In the genomic region with DNA sequence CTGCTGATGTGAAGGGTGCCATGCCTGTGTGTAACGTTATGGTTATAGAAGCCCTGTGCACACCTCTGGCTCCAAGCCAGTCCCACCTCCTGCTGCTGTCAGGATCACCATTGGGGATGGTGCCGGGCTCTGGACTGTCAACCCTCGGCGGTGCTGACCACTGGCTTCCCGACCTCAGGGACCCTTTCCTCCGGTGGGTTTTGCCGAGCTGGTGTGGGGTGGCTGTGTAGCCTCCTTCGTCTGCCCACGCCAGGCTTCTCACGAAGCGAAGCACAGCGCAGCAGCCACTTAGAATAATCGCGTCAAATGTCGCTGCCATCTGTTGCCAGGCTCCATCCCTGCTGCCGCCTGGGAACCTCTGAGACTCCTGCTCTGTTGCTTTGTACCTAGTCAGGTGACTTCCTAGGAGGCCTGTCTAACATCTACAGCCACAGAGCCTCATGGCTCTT, we compare ENCODE assay signal across 8 mouse cellular contexts. TPM values are rescaled to one million over a fixed set of nuclear protein-coding genes. Genes with fewer than 3 reads are reported as not detected.
DNase-seq lines count a peak whose midpoint lies in the region; ATAC-seq and TF ChIP-seq lines count a peak whose summit lies in the region.

No protein-coding gene starts in this region.

- H3K27ac ChIP-seq in cortical plate, adult 2 months (ENCODE audit: insufficient read depth, low read length), result peak overlapping the region; percentile 11; the same call in 1 of the 2 replicates
- H3K27ac ChIP-seq in hindbrain, embryonic 15.5 days (replicated peaks), result peak overlapping the region; percentile 71
- peak overlapping the region; percentile 40 for H3K27ac ChIP-seq in neural tube, embryonic 14.5 days (ENCODE audit: low read depth, low read length)

- no peaks in the 10 kb centered on the region for H3K9me3 ChIP-seq in hindbrain, embryonic 15.5 days
- no peaks in the 10 kb centered on the region for H3K9me3 ChIP-seq in neural tube, embryonic 14.5 days (ENCODE audit: control insufficient read depth, low read length)

- H3K4me1 ChIP-seq in cortical plate, adult 2 months (ENCODE audit: control insufficient read depth, insufficient read depth, low read length), result peaks cover 20% of the 10 kb centered on the region
- H3K4me1 ChIP-seq in hindbrain, embryonic 15.5 days (replicated peaks), result peaks cover 86% of the 10 kb centered on the region
- peaks cover 72% of the 10 kb centered on the region for H3K4me1 ChIP-seq in neural tube, embryonic 14.5 days (ENCODE audit: control insufficient read depth, insufficient read depth, low read length)

- H3K27me3 ChIP-seq in hindbrain, embryonic 15.5 days, result no peaks in the 10 kb centered on the region
- no peaks in the 10 kb centered on the region for H3K27me3 ChIP-seq in neural tube, embryonic 14.5 days (ENCODE audit: control insufficient read depth, insufficient read depth, low read length)

- TF ChIP-seq POLR2A in cortical plate, adult 2 months (IDR thresholded peaks at IDR 0.05; ENCODE audit: extremely low read depth, insufficient read depth, low read length), result no peak

- TF ChIP-seq CTCF in cortical plate, adult 2 months (IDR thresholded peaks at IDR 0.05; ENCODE audit: extremely low read depth, insufficient read depth, low read length), result no peak

- no peak for ATAC-seq in hindbrain, embryonic 15.5 days (ENCODE audit: low FRiP score, low read depth)
- ATAC-seq in neural tube, embryonic 14.5 days (ENCODE audit: low read depth), result 0 out of 2 replicates have a peak, but pooled peaks have one; percentile 9
- no peak for ATAC-seq in erythroblast, adult 5-6 weeks (replicated peaks; ENCODE audit: low FRiP score, poor library complexity, severe bottlenecking)

- 22% methylated on average over 16 of the region's 16 CpGs for WGBS in hindbrain, embryonic 15.5 days
- 34% methylated on average over 16 of the region's 16 CpGs for WGBS in neural tube, embryonic 14.5 days

- H3K9ac ChIP-seq in hindbrain, embryonic 15.5 days, result 0 out of 2 replicates have a peak overlapping the region, but pooled peaks have one; percentile 10
- 0 out of 2 replicates have a peak overlapping the region, but pooled peaks have one; percentile 25 for H3K9ac ChIP-seq in neural tube, embryonic 14.5 days (replicated peaks; ENCODE audit: low read depth, low read length)

- H3K4me3 ChIP-seq in cortical plate, adult 2 months (ENCODE audit: insufficient read depth, low read length), result no peak overlapping the region; the same call in 1 of the 2 replicates
- no peak overlapping the region for H3K4me3 ChIP-seq in hindbrain, embryonic 15.5 days
- H3K4me3 ChIP-seq in neural tube, embryonic 14.5 days (ENCODE audit: low read depth, low read length), result no peak overlapping the region

- no peaks in the 10 kb centered on the region for H3K36me3 ChIP-seq in hindbrain, embryonic 15.5 days
- no peaks in the 10 kb centered on the region for H3K36me3 ChIP-seq in neural tube, embryonic 14.5 days (ENCODE audit: control insufficient read depth, insufficient read depth, low read length)

- H3K4me2 ChIP-seq in hindbrain, embryonic 15.5 days, result peak overlapping the region; percentile 23
- H3K4me2 ChIP-seq in neural tube, embryonic 14.5 days (ENCODE audit: low read depth, low read length), result no peak overlapping the region; the same call in 1 of the 2 replicates

- DNase-seq in left cerebral cortex, adult 18-20 months (ENCODE audit: low spot score in 2 of 2), result peak; percentile 46 to 68
- DNase-seq in left cerebral cortex, adult 11 months (ENCODE audit: low spot score), result no peak
- DNase-seq in yolk sac, embryonic 10.5 days (ENCODE audit: low spot score), result no peak
- no peak for DNase-seq in urinary bladder, postnatal 14 days (ENCODE audit: low spot score)

RNA-seq across cellular contexts. Expression of gene Gins2, which starts 40.8 kb away (rescaled TPM):
- 1 to 10 TPM; 2.1 to 2.4 TPM for total RNA-seq in left cerebral cortex, adult 18-20 months (2021)
- polyA plus RNA-seq in cortical plate, adult 2 months (2012; rRNA removed), result 2.2 and 2.4 TPM in 2 replicates
- 19.0 and 24.9 TPM in 2 replicates for polyA plus RNA-seq in hindbrain, embryonic 15.5 days (2015; fragmentation: Nextera tagmentation; extraction: Ambion mirVana)
- polyA plus RNA-seq in neural tube, embryonic 14.5 days (2014; fragmentation: Nextera tagmentation; extraction: Ambion mirVana), result 10.5 and 13.1 TPM in 2 replicates
- total RNA-seq in erythroblast, adult 5-6 weeks (2015; ENCODE audit: low replicate concordance), result 13.3 and 32.0 TPM in 2 replicates
- 4.3 and 14.3 TPM in 2 replicates for total RNA-seq in erythroblast, adult 5-6 weeks (2017; ENCODE audit: low replicate concordance)

Comparison
In these comparisons a context has a peak if more than half of its experiments do, and no peak if none do; other contexts are left out.
1. DNase-seq: peak in left cerebral cortex, adult 18-20 months (2 of 2); none in left cerebral cortex, adult 11 months (single experiment), yolk sac, embryonic 10.5 days (single experiment) and urinary bladder, postnatal 14 days (single experiment).
2. H3K27ac ChIP-seq: peak in every context shown above with its lines; median percentile 71 in hindbrain, embryonic 15.5 days; 40 in neural tube, embryonic 14.5 days; 11 in cortical plate, adult 2 months.